Mouse (Mus musculus) kidney, postnatal 36 days (tissue): Measurements from ENCODE around the gene Tenm4.
A peak's percentile ranks its signal among the peaks of the same experiment; 100 is the strongest.

ENCODE experiments used
- DNase-seq, 2 experiments: peaks; one replicate each; pipeline ENCODE4 v3.0.0; 2021 to 2022; ENCODE audit warnings: mixed read lengths in 2 of 2

Tenm4 gene

DNA sequence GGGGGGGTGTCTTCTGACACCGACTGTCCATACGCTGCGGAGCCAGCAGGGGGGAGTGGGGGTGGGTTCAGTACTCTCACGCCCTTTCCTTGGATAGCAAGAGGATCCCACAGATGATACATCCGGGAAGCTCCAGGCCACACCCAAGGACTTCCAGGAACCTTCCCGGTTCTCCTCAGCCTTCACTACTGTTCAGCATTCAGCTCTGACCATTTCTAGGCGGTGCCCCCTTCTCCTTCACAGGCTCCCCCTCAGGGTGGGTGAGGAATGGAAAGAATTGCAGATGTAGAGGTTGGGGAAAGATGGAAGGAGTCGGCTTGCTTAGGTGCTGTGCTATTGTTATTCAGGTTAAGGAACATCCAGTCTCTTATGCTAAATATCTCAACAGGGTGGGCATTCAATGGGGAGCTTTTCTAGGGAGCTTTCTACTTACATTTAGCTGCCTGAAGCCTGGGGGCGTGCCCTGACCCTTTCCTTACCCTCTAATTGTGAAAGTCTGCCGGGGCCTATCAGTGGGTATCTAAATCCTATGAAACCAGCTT is 33.8 kb downstream of the Tenm4 start:
- DNase-seq, result no peak

DNA sequence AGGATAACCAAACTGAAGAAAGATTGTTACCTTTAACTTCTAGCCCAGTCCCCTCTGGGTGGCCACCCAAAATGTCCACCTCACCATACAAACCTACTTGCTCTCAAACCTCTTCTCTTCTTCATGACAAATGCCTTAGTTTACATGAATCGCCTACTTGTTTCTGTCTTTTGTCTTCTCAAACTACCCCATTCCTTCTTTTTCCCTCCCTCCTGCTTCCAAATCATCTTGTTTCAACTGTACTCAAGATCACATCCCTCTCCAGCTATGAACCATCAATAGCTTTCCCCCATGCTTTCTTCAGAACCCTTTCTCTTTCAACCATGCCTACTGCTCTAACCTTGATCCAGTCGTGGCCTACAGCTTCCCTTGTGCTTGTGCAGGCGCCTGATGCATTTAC is 36.0 kb downstream of the Tenm4 start:
- DNase-seq, result no peak

DNA sequence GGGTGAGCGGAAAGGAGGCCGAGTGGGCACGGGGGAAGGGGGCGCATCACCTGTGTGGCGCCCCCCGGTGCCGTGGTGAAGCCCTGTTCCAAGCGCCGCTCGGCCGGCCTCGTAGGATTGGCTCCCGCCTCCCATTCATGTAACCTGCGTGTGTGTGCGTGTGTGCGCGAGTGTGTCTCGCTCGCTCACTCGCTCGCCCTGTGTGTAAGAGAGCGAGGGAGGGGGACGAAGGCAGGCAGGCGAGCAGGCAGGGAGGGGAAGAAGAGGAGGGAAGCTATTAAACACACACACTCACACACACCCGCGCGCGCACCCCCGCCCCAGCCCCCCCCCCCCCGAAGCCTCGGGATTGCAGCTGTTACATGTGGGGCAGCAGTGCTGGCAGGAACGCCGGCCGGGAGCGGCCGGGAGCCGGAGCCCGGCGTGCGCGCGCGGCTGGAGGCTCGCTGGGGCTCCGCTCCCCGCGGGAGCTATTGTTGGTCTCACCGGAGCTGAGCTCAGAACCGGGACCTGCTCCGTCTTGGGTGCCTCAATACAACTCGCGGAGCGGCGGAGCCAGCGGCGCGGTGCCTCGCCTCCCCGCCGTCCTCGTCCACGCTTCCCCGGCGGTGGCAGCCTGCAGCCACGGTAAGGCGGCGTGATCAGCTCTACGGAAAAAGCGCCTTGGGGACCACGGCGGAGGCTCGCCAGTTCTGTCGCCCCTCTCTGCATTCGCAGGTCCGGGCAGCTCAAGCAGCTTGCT is 38.9 kb downstream of the Tenm4 start:
- peak in 1 of 2 experiments; percentile 51 for DNase-seq

DNA sequence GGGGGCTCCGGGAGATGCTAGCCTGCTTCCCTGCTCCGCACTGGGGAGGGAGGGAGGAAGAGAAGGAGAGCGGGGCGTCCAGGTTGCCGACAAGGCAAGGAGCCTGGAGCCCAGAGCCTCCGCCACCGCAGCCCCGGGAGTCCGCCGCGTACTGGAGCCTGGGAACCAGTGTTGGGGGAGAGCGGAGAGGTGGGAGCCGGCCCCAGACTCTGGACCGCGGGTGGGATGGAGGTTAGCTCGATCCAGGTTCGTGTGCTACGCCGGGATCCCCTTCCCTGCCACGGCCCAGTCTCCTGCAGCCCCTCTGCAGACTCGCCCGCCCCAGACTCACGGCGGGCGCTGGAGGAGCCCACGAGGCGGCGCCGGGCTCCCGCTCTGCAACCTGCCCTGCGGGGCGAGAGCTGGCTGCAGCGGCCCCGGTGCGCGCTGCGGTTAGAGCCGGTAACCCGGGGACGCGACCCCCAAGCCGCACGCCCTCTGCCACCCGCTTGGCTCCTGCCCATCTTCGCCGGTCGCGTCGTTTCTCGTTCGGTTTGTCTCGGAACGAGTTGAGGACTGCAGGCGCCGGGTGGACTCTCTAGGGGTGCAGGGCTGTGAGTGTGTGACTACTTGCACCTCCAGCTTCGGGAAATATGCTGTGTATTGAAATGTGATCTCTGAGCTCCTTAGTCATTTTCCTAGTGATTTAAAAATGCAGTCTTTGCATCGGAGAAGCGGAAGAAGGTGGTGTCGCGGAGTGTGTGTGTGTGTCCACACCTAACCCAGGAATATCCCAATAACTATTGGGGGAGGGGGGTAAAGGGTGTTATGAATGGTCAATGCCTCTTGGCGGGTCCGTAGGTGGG is 39.7 kb downstream of the Tenm4 start:
- DNase-seq, result peak in 1 of 2 experiments; percentile 57

DNA sequence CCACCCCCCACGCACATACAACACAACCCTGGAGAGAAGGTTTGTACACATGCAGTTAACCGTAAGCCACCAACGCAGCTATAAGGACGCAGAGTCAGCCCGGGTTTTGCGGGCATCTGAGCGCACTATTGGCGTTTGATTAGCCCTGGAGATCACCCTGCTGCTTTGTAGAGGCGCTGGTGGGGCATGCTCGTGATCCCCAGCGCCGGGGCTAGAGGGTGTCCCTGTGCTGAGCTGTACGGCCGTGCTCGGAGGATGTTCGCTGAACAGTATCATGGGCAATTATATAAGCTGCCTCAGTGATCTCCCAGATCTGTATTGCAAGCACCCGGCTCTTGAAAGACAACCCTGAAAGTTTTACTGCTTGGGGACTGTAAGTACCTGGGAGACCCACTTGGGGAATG is 40.6 kb downstream of the Tenm4 start:
- DNase-seq, result peak in 1 of 2 experiments; percentile 19

DNA sequence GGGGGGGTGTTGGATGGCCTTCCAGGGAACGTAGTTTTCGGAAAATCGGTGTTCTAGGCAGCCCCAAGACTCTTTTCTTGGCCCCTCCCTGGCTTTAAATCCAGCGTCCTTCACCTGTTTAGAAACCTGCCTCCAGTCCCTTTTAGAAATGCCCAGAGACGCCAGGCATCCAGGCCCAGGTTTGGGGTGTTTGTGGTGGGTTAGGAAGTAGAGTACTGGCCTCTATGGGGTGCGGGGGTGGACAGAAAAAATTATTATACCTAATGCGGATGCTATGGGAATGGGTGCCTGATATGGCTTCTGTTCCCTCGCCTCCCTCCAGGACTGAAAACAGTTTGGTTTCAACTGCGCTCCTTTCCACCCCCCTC is 41.2 kb downstream of the Tenm4 start:
- no peak for DNase-seq

DNA sequence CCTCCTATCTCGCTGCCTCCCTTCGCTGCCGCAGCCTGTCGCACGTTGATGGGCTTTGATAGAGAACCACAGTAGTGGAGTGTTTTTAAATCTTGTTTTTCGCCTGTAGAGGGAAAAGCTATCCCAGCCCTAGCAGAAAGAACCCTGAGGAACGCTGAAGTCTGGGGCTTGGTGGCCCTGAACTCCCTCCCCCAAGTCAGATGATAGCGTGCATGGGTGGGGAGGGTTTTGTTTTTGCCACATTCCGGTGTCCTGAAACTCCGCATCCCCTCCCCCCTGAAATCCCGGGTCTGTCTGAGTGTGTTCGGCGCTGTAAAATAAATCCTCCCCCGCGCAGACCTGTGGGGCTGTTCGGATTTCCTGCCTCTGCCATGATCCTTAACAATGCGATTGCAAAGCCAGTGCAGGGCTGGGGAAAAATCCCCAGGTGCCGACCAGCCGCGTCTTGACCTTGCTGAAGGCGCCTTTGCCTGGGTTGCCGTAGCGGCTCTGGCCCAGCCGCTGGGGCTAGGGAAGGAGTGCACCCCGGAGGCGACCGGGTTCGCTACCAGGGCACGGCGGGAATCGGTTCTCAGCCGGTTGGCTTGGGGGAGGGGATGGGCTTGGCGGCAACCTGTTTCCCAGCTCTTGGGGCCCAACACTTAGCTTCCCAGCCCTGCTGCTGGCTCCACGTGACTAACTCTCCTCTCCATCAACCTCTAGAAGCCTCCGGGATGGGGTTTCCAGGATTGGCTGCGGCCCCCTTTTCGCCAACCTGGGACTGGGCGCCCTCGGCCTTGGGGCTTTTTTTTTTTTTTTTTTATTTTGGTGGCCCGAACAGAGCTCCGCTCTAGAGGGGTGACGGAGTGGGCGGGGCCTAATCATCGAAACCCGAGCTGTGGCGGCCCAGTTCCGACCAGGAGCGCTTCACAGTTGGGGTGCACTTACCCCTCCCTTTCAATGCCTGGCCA is 41.8 kb downstream of the Tenm4 start:
- peak; percentile 32 to 65 for DNase-seq

DNA sequence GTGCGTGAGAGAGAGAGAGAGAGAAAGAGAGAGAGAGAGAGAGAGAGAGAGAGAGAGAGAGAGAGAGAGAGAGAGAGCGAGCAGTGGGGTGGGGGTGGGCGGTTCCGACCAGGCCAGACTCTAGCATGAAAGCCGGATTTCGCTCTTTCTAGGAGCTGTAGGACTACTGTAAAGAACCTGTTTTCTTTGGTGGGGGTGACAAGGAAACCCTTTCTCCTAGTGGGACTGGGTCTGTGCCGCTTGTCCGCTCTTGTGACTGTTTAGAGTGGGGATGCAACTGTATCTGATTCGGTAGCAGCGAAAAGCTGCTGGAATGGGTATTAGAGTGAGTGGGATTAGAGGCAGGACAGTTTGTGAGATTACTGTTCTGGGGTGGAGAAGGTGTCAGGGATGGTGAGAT is 42.7 kb downstream of the Tenm4 start:
- no peak for DNase-seq

DNA sequence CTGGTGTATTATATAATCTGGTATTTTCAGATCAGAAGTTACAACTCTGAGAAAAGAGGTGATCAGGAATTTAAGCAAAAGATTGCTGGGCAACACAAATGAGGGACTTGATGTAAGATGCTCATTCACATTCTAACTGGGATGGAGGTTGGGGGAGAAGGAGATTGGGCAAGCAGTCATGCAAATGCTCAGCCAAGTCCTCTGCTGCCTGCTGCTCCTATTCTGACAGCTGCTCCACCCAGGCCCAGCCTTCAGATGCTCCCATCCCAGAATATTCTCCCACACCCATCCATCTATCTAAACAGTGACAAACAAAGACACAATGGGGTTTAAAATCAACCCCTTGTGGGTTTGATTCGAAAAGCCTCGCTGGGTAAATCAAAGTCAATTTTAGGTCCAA is 43.8 kb downstream of the Tenm4 start:
- DNase-seq, result no peak

DNA sequence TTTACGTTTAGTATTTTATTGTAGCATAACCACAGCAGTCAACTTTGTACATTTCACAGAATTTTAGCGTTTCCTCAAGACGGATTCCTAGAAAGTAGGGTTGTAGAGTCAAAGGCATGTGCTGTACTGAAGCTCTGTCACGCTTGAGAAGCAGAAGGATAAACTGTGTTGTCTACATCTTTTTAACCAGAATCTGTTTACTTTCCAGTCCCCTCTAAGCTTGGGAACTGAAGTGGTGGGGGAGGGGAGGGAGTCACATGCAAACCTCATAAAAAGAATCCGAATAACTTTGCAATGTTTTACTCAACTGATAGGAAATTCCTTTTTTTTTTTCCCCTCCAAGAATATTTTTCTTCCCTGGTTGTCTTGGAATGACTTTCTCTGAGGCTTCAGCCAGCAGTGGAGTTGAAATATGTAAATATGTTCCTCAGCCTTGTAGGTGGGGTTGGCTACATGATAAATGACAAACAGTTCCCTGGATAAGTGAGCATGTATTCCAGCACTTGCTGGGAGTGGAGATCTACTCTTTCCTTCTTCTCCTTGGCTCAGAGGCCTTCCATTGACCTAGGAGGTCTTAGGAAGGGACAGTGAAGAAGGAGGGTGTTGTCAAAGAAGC is 45.0 kb downstream of the Tenm4 start:
- no peak for DNase-seq

DNA sequence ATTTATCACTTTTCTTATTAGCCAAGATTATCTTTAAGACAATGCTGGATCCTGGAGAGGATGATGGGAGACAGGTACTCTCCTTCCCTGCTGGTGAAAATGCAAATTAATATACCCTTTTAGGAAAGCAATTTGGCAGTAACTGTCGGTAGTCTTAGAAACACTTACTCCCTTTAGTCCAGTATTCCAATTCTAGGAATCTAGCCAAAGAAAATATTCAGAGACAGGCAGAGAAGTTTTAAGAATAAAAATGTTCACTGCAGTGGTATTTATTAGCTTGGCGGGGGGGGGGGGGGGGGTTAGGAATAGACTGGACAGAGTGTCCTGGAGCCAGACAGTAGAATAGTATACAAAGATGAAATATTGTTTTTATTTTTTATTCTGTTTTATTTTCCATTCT is 48.3 kb downstream of the Tenm4 start:
- no peak for DNase-seq

DNA sequence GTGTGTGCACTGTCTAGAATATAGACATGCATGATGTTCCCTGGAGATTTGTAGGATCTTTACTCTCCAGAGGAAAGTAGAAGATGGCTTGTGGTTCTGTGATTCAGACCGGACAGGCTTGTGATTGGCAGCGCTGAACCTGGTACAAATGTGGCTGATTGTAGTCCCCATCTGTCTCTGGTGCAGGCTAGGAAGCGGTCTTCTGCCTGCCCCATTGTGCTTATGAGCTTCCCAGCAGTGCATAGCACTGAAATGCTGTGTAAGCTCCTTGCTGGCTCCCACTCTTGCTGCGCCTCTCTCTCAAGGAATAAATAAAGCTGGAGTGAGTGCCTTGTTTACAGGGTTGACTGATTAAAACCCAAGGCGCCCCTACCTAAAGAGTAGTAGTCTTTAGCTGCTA is 49.6 kb downstream of the Tenm4 start:
- DNase-seq, result no peak

DNA sequence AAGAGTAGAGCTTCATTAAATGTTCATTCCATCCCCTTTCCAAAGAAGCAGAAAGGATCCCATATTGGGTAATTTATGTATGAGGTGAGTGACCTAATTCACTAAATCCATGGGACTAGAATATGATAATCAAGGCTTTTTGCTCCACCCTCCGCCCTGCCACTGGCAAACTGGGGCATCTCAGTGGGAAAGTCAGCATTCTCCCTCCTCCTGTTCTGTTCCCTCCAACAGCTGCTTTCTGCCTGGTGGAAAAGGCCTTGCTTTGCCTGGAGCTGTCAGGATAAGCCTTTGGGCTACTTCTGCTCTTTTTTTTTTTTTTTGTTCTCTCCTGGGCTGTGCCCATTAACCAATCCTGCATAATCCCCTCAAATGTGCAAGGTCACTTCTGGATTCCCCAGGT is 51.5 kb downstream of the Tenm4 start:
- no peak for DNase-seq

DNA sequence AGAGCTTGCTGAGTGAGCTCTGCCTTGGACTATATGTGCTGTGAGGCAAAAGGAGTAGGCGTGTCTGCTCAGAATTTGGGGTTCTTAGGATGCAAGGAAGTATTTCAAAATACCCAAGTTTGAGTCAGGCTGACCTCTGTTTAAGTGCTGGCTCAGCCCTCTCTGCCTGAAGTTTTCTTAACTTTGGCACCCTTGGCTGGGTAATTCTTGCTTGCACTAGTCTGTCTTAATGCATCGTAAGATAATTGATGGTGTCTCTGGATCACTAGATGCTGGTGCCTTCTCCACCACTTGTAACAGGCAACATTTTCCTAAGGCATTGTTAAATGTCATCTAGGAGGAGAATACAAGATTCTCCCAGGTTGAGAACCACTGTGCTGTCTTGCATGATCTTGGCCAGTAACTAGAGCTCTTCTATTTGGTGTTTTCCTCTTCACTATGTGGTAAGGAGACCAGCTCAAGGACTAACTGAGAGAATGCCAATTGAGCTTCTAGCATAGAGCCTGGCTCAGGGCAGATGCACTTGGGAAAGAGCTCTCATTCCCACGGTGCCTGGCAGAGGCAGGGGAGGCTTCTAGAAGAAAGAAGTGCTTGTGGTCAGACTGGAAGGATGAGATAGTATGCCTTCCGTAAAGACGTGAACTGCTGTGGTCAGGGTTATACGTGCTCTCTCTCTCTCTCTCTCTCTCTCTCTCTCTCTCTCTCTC is 57.7 kb downstream of the Tenm4 start:
- no peak for DNase-seq

DNA sequence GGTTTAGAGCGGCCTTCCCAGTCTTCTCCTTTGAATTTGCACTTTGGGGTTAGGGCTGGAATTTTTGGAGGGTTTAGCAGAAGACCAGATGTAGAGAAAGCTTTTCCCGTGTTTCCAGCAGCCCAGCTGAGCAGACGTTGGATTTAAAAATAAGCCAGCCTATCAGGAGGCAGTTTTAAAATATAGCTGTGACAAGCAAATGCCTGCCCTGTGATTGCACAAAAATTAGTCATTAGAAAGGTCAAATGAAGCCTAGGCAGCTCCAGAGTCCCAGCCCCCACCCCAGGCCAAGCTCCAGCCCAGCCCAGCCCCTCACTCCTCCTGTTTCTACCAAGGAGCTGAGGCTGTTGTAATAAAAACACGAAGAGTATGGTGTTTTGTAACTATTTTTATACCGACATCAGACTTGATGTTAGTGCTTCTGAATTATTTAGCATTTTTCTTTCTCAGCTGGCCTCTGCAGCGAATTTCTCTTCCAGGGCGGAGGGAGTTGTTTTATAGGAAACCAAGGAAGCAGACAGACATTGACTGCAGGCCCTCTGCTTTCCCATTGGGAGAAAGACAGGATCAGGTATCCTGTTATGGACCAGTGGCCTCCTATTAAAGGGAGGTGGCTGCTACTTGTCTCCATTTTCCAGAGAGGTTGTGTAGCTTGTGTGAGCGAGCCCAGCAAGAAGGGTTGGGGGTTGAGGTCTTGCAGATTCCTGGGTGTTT is 59.1 kb downstream of the Tenm4 start:
- DNase-seq, result no peak

DNA sequence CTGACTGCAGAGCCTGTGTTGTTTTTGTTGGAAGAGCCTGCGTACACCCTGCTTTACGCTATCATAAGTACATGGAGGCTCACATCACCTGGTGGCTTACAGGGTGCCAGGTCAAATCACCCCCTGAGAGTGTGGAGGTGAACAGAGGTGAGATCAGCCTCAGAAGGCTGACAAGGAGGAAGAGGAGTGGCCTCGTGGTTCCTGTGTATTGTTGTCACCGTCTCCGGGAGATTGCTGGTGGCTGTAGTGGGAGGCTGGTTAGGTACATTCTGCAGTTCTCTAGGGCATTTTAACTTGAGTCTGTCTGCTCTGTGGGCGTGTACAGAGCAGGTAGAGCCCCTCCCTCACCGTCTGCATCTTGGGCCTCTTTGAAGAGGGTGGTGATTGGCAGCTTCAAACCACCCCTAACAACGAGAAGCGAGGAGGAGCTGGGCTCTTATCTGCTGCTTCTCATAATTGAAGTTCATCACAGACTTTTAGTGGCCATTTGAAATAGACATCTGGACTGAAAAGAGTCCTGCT is 59.7 kb downstream of the Tenm4 start:
- no peak for DNase-seq

DNA sequence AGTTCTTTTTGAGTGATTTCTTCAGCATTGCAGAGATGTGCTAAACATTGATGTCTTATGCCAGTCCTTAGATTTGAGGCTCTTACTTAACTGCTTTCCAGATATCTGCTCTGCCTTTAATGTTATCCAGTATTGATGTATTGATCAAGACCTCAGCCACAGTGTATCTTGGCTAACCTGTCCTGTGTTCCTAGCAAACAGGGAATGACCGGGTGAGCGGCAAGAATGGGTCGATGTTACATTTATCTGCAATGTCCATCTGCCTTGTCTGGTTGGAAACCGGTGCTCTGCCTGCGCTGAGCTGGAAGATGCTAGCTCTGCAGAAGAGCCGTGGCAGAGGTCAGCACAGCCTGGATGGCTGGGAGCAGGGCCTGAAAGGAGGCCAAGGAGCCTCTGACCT is 64.8 kb downstream of the Tenm4 start:
- DNase-seq, result no peak

DNA sequence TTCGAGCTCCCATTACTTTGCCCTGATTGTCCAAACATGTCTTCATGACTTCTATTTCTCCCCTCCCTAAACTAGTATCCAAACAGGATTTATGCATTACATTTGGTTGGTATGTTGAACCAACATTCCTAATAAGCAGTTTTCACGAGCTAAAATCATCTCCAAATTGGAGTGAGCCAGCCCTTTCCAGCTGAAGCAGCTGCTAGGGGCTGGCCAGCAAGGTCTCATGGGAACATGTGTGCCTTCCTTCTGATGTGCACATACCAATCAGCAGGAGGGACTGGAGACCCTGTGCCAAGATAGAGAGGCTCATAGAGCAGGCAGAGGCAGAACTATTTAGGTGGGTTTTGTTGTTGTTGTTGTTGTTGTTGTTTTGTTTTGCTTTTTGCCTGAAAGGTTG is 69.6 kb downstream of the Tenm4 start:
- no peak for DNase-seq

DNA sequence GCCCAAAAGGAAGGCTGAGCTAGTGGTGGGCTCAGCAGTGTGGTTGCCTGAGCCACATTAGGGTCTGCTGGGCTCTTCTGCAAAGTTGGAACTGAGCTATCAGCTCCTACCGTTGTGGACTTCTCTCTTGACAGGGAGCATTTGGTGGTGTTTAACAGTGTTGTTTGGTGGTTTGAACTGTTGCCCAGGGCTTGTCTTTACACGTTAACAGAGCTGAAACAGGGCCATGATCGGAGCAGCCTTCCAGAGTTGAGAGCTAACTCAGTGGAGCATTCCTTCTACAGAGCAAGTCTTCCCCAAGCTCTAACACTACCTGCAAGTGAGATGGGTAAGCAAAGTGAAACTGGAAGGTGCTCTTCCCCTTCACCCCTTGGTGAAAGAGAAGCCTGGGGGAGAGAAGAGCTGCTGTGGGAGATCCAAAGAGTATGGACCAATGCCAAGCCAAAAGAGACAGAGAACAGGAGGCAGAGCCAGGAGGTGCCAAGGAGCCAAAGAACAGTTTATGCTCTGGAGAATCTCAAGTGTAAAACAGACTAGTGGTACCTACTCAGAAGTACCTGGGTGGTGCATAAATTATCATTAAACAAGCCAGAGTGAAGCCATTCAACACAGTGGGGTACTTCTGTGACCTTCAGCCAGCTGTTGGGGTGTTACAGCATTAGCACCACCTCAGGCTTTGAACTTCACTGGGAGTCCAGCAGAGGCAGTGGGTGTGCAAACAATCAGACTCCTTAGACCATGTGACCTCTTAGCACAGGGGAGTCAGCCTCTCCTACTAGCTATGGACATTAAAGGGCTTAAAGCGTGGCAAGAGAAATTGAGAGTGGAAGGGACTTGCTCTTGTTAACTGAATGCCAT is 71.5 kb downstream of the Tenm4 start:
- DNase-seq, result peak; percentile 29 to 49

DNA sequence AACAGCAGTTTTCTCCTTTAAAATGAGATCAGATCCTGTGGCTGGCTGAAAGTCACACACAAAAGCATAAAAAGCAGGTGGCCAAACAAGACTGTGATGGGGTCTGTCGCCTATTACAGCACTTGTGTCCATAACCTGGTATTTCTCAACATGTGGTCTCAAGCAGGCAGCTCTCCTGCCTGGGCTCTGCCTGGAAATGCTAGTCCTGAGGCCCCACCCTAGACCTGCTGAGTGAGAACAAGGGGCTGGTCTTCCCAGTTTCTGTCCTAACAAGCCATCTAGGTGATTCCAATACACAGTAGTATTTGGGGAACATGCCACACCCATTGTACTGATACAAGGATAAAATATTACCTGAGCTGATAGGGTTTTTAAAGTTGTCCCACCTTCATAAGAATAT is 73.8 kb downstream of the Tenm4 start:
- no peak for DNase-seq
